Mouse (Mus musculus): ENCODE data around the gene Ctbp2. TPM values are rescaled to one million over a fixed set of nuclear protein-coding genes. Genes with fewer than 3 reads are reported as not detected.

The Ctbp2 gene
- polyA plus RNA-seq, 1 experiment from 2014 or later: 74.0 TPM

DNA sequence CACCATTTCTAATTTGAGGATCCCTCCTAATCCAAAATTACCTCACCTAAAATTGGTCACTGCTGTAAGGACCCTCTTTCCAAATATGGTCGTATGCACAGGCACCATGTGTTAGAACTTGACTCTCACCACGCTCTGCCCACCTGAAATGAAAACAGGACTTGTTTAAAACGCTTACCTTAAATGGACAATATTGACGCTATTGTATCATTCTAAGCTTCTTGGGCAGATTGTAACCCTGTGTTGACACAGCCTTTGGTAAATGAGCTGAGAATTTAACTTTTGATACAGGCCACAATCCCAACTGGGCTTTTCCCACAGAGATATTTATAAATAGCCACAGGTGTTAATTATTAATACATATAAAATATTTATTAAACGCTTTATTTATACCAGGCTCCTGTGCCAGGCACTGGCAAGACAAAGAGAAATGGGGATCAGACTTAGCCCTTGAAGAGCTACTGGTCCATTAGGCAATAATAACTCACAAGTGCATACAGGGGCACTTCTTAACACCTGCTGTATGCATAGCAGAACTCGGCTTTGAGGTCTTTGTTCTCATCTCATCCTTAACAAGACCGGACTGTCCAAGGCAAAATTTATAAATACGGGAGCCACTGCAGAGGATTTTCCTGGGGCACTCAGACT lies 15.7 kb upstream of the Ctbp2 start:
- H3K4me3 ChIP-seq: no peak overlapping the region
- H3K4me1 ChIP-seq: no peaks in the 10 kb centered on the region

DNA sequence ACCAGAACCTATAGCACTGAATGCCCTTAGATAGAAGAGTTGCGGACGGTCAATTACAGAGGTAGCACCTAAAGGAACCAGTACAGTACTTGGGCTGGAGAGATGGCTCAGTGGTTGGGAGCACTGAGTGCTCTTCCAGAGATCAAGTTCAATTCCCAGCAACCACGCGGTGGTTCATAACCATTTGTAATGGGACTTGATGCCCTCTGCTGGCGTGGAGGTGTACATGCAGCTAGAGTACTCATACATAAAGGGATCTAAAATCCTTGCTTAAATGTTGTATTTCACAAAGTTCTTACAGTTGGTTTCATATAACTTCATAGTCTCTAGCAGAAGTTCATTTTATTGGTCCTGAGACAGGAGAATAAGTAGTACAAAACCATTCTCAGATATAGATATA lies 9.4 kb upstream of the Ctbp2 start:
- H3K4me3 ChIP-seq: no peak overlapping the region
- H3K4me1 ChIP-seq: no peaks in the 10 kb centered on the region
- WGBS: 77% methylated on average over 5 of the region's 5 CpGs
- H3K27me3 ChIP-seq: no peaks in the 10 kb centered on the region
- H3K27ac ChIP-seq: no peak overlapping the region
- no peaks in the 10 kb centered on the region for H3K36me3 ChIP-seq
- no peak for ATAC-seq (ENCODE audit: low FRiP score, low read depth)
- H3K9me3 ChIP-seq: peaks cover 7% of the 10 kb centered on the region; the same call in 1 of the 2 replicates
- H3K4me2 ChIP-seq (replicated peaks): no peak overlapping the region
- no peak overlapping the region for H3K9ac ChIP-seq

More for the DNA sequence above, 15.7 kb upstream of the Ctbp2 start:
- 79% methylated on average over 8 of the region's 8 CpGs for WGBS
- Histone ChIP-seq H3K4me2 (replicated peaks) (no peak overlapping the region), H3K9ac (no peak overlapping the region), H3K36me3 (no peaks in the 10 kb centered on the region), H3K9me3 (no peaks in the 10 kb centered on the region), H3K27ac (no peak overlapping the region), H3K27me3 (no peaks in the 10 kb centered on the region)
- ATAC-seq (ENCODE audit: low FRiP score, low read depth): no peak

DNA sequence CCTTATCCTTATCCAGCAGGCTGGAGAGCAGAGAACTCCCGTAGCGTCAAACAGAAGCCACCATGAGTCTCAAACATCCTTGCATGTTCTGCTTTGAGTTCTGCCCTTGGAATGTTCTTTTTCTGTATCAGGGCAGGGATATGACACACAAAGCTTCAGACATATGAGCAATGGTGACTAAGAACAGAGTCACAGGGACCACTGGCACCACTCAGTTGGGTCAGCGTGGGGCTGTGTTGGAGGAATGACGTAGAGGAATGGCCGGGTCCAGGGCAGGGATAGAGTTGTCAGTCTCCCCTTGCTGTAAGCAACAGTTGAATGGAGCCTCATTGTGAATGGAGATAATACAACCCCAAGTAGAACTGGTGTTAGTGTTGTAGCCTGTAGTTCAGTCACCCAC lies 8.5 kb upstream of the Ctbp2 start:
- WGBS: 96% methylated on average over 5 of the region's 5 CpGs
- H3K4me3 ChIP-seq: no peak overlapping the region
- ATAC-seq (ENCODE audit: low FRiP score, low read depth): no peak
- no peaks in the 10 kb centered on the region for H3K4me1 ChIP-seq
- H3K36me3 ChIP-seq: no peaks in the 10 kb centered on the region
- H3K9me3 ChIP-seq: peaks cover 7% of the 10 kb centered on the region; the same call in 1 of the 2 replicates
- H3K9ac ChIP-seq: no peak overlapping the region
- H3K27me3 ChIP-seq: no peaks in the 10 kb centered on the region
- H3K27ac ChIP-seq: no peak overlapping the region
- H3K4me2 ChIP-seq (replicated peaks): no peak overlapping the region

DNA sequence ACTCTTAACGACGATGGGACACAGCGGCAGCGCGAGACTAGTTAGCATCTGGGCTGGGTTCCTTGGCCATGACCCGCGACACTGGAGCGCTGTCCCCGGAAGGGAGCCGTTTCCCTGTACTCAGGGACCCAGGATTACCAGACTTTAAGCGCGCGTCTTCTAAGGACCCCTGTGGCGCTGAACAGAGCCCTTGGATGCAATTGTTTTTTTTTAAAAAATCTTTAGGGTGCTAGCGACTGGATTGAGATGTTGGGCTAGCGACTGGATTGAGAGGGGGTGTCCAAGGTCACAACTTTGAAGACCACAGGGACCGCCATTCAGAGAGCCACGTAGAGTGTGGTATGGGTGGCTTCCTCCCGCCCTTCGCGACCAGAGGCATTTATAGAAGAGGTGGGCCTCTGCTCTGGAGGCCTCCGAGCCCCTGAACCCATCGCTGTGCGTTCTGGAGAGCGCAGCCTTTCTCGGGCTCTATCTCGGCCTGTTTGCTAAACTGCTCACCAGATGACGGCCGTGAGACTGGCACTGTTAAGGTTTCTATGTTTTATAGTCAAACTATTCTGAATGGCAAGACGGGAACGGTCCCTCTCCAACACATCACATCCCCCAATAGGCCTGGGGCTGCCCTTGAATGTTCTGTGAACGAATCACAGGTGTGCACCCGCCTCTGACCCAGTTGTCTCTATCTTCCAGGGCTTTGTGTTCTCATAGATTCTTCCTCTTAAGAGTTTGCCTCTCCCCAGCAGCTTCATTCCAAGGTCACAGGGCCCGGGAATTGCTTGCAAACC lies 739 bp upstream of the Ctbp2 start:
- ATAC-seq (ENCODE audit: low FRiP score, low read depth): no peak
- Histone ChIP-seq H3K27me3 (peaks cover 27% of the 10 kb centered on the region), H3K9me3 (0 out of 2 replicates have a peak, but pooled peaks cover 4% of the 10 kb centered on the region), H3K27ac (no peak overlapping the region; the same call in 1 of the 2 replicates), H3K4me1 (peaks cover 21% of the 10 kb centered on the region), H3K4me3 (peak overlapping the region; percentile 94), H3K4me2 (replicated peaks) (peak overlapping the region; percentile 94), H3K36me3 (no peaks in the 10 kb centered on the region), H3K9ac (peak overlapping the region; percentile 96)
- 4% methylated on average over 34 of the region's 34 CpGs for WGBS

DNA sequence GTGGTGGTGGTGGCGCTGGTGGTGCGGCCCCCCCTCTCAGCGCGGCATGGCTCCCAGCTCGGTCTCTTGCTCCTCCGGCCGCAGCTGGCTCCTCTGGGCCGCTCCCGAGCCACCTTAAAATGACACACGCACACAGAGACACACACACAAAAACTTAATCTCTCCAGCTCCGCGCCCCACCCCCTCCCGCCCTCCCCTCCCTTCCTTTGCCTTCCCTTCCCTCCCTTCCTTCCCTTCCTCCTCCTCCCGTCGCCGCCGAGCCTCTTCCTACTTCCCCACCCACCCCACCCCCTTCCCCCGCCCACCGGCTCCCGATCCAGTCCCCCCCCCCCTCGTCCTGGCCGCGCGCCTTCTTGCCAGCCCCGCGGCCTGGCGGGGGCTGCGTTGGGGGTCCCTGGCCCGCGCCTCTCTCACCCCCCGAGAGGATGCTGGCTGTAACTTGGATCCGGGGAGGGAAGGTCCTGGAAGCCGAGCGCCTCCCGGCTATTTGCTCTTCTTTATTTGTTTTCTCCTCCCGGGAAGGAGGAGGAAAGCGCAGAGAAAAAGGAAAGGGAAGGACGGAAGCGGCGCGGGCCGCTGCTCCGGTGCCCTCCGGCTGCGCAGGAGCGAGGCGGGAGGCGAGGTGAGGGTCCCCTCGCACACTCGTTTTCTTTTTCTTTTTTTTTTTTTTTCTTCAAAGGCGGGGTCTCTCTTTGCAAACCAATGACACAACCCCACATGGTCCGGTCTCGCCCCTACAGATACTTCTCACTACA lies 733 bp downstream of the Ctbp2 start, which contains the start of gene Fgfr2:
Gene Fgfr2, minus strand, starts transcription at position 107 of the 755 bp plus-strand sequence.
- Histone ChIP-seq H3K4me2 (replicated peaks) (peak within 1 kb of the TSS; percentile 94), H3K4me3 (peak within 1 kb of the TSS; percentile 94), H3K36me3 (no peaks in the 10 kb centered on the region), H3K27me3 (peaks cover 27% of the 10 kb centered on the region), H3K27ac (peak within 1 kb of the TSS; percentile 95), H3K4me1 (peaks cover 35% of the 10 kb centered on the region), H3K9me3 (no peaks in the 10 kb centered on the region), H3K9ac (peak within 1 kb of the TSS; percentile 96)
- WGBS: 2% methylated on average over 40 of the region's 53 CpGs
- peak; percentile 68 for ATAC-seq (ENCODE audit: low FRiP score, low read depth)

DNA sequence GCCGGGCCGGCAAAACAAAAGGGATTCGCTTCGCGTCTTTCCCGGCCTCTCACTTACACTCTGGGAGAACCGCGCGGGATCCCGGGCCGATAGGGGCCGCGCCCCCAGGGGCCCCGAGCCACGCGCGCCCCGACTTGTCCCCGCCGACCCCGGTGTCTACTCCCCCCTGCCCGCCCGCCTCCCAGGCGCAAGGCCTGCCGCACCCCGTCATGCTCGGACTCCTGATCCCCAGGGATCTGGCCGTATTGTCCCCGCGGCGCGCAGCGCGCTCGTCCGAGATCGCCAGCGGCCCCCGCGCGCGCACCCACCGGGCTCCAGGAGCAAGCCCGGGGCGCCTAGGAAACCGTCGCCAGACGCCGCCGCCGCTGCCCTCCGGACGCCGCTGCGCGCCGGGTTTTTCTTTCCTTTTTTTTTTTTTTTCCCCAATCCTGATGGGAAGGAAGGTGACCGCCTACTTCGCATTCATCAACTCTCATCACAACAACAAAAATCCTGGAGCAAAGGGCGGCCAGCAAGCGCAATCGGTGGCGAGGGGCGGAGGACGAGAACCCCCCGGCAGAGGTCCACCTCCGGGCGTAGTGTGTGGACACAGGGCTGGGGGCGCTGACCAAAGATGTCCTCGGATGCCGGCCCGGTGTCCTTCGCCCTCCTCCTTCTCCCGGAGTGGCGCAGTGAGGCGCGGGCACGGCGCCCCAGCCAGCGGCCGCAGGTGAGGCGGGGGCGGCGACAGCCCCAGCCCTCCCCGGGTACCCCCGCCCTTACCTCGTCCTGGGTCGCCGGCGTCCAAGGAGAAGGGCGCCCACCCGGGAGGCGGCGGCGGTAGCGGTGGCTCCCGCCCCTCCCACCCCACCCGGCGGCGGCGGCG lies 1.5 kb downstream of the Ctbp2 start:
- under 1% methylated on average over 67 of the region's 102 CpGs for WGBS
- Histone ChIP-seq H3K36me3 (no peaks in the 10 kb centered on the region), H3K4me3 (peak overlapping the region; percentile 94), H3K4me2 (replicated peaks) (peak overlapping the region; percentile 94), H3K9me3 (no peaks in the 10 kb centered on the region), H3K27ac (peak overlapping the region; percentile 95), H3K27me3 (peaks cover 27% of the 10 kb centered on the region), H3K9ac (peak overlapping the region; percentile 96), H3K4me1 (peaks cover 43% of the 10 kb centered on the region)
- peak; percentile 30 for ATAC-seq (ENCODE audit: low FRiP score, low read depth)

DNA sequence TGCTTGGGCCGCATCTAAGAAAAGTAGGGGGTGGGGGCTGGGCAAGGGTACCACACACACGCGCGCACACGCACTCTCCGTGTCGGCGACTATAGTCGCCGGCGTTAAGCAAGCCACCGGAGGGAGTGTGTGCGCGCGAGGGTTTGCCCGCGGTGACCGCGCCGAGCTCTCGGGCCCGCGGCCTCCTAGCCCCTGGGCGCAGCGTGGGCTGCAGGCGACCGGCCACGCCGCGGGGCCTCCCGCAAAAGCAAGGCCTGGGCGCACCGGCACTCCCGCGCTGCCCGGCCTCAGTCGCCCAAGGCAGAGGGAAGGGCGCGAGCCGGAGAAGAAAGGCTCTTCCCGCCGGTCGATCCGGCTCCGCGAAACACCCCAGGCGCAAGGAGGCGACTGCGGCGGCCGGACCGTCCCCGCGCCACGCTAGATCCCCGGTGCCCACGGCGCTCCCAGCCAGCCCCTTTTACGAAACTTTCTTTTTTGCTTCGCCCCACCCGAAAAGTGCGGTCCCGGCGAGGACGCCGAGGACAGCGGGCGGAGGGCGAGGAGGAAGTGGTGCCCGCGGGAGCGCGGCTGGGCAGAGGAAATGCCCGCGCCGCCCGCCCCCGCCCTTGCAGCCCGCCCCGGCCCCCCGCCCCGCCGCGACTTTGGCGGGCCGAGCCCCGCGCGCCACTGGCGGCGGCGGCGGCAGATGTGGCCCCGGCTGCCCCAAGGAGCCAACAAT lies 2.3 kb downstream of the Ctbp2 start:
- Histone ChIP-seq H3K4me3 (peak overlapping the region; percentile 94), H3K27ac (peak overlapping the region; percentile 95), H3K4me2 (replicated peaks) (peak overlapping the region; percentile 94), H3K36me3 (no peaks in the 10 kb centered on the region), H3K9me3 (no peaks in the 10 kb centered on the region), H3K9ac (peak overlapping the region; percentile 96), H3K4me1 (peaks cover 51% of the 10 kb centered on the region), H3K27me3 (peaks cover 21% of the 10 kb centered on the region)
- WGBS: under 1% methylated on average over 76 of the region's 94 CpGs
- ATAC-seq (ENCODE audit: low FRiP score, low read depth): peak; percentile 4; the same call in 1 of the 2 replicates

DNA sequence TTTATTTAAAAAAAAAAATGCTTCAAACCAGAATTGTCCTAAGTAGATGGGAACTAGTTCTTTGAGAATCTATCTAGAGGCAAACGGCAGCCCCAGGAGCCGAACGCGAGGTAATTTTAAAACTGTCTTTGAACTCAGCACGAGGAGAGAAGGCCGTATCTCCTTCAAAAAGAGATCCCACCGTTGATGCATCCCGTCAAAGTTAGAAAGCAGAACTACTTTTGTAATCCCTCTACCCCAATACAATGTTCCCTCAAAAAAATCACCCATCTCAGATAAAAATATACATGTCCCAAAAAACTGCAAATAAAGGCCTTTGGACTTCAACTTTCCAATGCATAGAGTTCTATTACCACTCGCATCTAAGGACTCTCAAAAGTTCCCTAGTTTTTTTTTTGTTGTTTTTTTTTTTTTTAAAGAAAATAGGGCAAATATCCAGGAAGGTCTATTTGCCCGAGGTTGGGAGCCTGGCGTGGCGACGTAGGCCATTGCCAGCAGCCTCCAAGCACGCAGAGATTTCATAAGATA lies 3.0 kb downstream of the Ctbp2 start:
- Histone ChIP-seq H3K4me3 (peak overlapping the region; percentile 94), H3K4me1 (peaks cover 58% of the 10 kb centered on the region), H3K9me3 (no peaks in the 10 kb centered on the region), H3K4me2 (replicated peaks) (peak overlapping the region; percentile 94), H3K9ac (peak overlapping the region; percentile 96), H3K27me3 (peaks cover 15% of the 10 kb centered on the region), H3K36me3 (no peaks in the 10 kb centered on the region), H3K27ac (peak overlapping the region; percentile 95)
- WGBS: under 1% methylated on average over 14 of the region's 14 CpGs
- no peak for ATAC-seq (ENCODE audit: low FRiP score, low read depth)

DNA sequence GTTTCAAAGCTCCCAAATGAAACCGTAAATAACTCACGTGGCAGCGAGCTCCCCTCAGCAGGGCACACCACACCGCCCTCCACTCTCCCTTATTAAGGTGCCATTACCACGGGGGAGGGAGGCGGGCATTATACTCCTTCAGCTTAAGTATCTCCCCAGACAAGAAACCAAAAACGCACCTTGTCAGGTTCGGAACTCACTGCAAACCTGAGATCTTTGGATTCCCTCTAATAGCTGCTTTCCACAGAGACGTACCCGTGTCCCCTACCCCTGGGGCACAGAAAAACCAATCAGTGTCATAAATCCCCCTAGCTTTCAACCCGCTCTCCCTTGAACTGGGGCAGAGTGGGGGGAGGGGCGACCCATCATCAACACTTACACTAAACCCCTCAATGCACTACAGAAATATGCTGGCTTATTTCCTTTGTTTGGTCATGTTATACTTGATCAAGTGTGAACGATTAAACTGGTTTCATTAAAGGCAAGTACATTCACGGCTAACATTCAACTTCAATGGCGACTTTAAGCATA lies 3.9 kb downstream of the Ctbp2 start:
- H3K27me3 ChIP-seq: peaks cover 6% of the 10 kb centered on the region; the same call in 1 of the 2 replicates
- no peaks in the 10 kb centered on the region for H3K9me3 ChIP-seq
- H3K4me2 ChIP-seq (replicated peaks): peak overlapping the region; percentile 94
- ATAC-seq (ENCODE audit: low FRiP score, low read depth): no peak
- peaks cover 64% of the 10 kb centered on the region for H3K4me1 ChIP-seq
- WGBS: 5% methylated on average over 15 of the region's 15 CpGs
- H3K36me3 ChIP-seq: no peaks in the 10 kb centered on the region
- H3K4me3 ChIP-seq: peak overlapping the region; percentile 94
- no peak overlapping the region for H3K9ac ChIP-seq
- no peak overlapping the region for H3K27ac ChIP-seq

DNA sequence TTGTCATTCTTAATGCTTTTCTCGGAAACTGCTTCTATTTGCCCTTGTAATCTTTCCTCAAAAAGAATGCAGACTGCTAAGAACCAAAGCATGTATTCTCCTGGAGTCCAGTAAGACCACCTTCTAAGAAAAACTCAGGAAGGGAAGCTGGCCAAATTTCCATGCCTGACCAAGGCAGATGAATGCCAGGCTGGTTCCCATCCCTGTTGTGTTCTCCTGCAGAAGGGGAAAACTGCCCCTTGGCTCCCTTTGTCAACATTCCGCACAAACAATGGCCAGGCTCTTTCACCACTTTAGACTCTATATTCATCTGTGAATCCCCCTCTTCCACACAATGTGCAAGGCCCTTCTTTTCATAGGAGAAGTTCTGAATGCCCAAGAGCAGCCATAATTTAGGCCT lies 6.3 kb downstream of the Ctbp2 start:
- no peaks in the 10 kb centered on the region for H3K36me3 ChIP-seq
- no peak overlapping the region for H3K9ac ChIP-seq
- no peak overlapping the region for H3K27ac ChIP-seq
- no peaks in the 10 kb centered on the region for H3K27me3 ChIP-seq
- peaks cover 81% of the 10 kb centered on the region for H3K4me1 ChIP-seq
- no peaks in the 10 kb centered on the region for H3K9me3 ChIP-seq
- ATAC-seq (ENCODE audit: low FRiP score, low read depth): no peak
- peak overlapping the region; percentile 19; the same call in 1 of the 2 replicates for H3K4me2 ChIP-seq (replicated peaks)
- no peak overlapping the region for H3K4me3 ChIP-seq
- 46% methylated on average over 2 of the region's 2 CpGs for WGBS
